Mouse (Mus musculus) cortical plate, adult 2 months (tissue): ENCODE data around the gene Ralbp1.

ENCODE experiments used
- CTCF ChIP-seq: fragments of 200-500 bp; IDR thresholded peaks from 2 replicates; pipeline ENCODE4 v1.5.1; 2011; ENCODE audit warnings: mild to moderate bottlenecking, control low read depth, low read length; ENCODE audit not compliant: insufficient read depth; ENCODE audit errors: extremely low read depth
- POLR2A ChIP-seq: fragments of 200-500 bp; IDR thresholded peaks from 2 replicates; pipeline ENCODE4 v1.6.1; 2011; ENCODE audit warnings: mild to moderate bottlenecking, low read length, control low read depth; ENCODE audit not compliant: insufficient read depth; ENCODE audit errors: extremely low read depth

- no peak for TF ChIP-seq POLR2A
- TF ChIP-seq CTCF, result no peak
Measured at GRCm38 (mm10) chr17:65896016-65896415, 10.4 kb upstream of the Ralbp1 start.
